Mouse (Mus musculus): ENCODE results near the gene Bcl2l14.

- TF ChIP-seq CTCF (IDR thresholded peaks at IDR 0.05; ENCODE audit: low read depth, low read length) (no peak), POLR2A (IDR thresholded peaks at IDR 0.05; ENCODE audit: borderline replicate concordance, low read depth, low read length) (no peak)
Observed at GRCm38 (mm10) chr6:134466671-134467229, 70.6 kb downstream of the Bcl2l14 start.

Measured in bone marrow macrophage, adult 2 months (primary cell).